Mouse (Mus musculus) testis, adult 2 months (tissue): ENCODE measurements around the gene Gm39115. TPM values are rescaled to one million over a fixed set of nuclear protein-coding genes. Genes with fewer than 3 reads are reported as not detected.

Source experiments
- H3K27ac ChIP-seq: fragments of 200-500 bp; 2 replicates; pipeline ENCODE4 v1.5.1; 2012; ENCODE audit warnings: low read depth, low read length; ENCODE audit not compliant: control insufficient read depth, insufficient read depth
- H3K27me3 ChIP-seq: fragments of 200-500 bp; 2 replicates; pipeline ENCODE4 v1.6.1; 2012; ENCODE audit warnings: mild to moderate bottlenecking, low read length, moderate library complexity; ENCODE audit not compliant: control insufficient read depth, insufficient read depth
- H3K36me3 ChIP-seq: fragments of 200-500 bp; 2 replicates; pipeline ENCODE4 v1.6.1; 2012; ENCODE audit warnings: mild to moderate bottlenecking, low read length; ENCODE audit not compliant: control insufficient read depth, insufficient read depth
- H3K4me1 ChIP-seq: fragments of 200-500 bp; 2 replicates; pipeline ENCODE4 v1.6.1; 2012; ENCODE audit warnings: low read length; ENCODE audit not compliant: control insufficient read depth, insufficient read depth
- H3K4me3 ChIP-seq: fragments of 200-500 bp; 2 replicates; pipeline ENCODE4 v1.5.1; 2012; ENCODE audit warnings: low read depth, mild to moderate bottlenecking, low read length, moderate library complexity, mixed read lengths; ENCODE audit not compliant: control insufficient read depth
- CTCF ChIP-seq: fragments of 200-500 bp; IDR thresholded peaks from 2 replicates; pipeline ENCODE4 v1.5.1; 2012; ENCODE audit warnings: low read depth, mild to moderate bottlenecking, inconsistent platforms, low read length, moderate library complexity; ENCODE audit not compliant: control insufficient read depth, insufficient read depth, insufficient replicate concordance
- POLR2A ChIP-seq: fragments of 200-500 bp; IDR thresholded peaks from 2 replicates; pipeline ENCODE4 v1.6.1; 2012; ENCODE audit warnings: low read depth, mild to moderate bottlenecking, inconsistent platforms, low read length, moderate library complexity; ENCODE audit not compliant: control insufficient read depth
- polyA plus RNA-seq: library from polyadenylated mRNA; depleted of rRNA; stranded (reverse); fragments of >200 nt; gene quantifications from 2 replicates; pipeline ENCODE4 v1.2.3, GENCODE M21; 2012; rRNA removed

The Gm39115 gene
- polyA plus RNA-seq, 1 experiment, result not detected

DNA sequence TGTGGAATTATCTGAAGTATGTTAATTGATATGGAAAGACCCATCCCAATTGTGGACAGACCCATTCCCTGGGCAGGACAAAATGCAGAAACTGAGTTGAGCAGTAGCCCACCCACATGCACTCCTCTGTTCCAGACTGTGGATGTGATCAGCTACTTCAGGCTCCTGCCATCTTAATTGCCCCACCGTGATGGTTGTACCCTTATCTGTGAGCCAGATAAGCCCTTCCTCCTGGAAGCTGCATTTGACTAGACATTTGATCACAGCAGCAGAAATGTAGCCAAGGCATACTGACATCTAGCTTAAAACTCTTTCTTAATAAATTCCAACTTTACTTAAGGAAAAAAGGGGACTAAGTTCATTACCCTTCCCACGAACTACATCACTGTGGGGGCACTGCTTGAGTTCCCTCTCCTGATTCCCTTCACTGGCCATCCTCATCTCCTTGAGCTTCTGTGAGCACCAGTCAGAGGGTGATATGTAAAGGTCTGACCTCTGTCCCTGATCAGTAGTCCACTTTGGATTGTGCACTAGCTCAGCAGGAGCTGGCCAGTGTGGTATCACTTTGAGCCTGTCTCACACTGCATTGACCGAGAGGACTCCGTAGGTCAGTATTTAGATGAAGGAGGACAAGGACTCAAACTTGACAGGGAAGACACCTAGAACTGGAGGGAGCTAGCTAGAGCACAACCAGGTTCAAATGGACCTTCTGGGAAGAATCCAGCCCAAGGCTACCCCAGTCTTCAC lies 49.5 kb downstream of the Gm39115 start:
- Histone ChIP-seq H3K4me1 (peaks cover 5% of the 10 kb centered on the region; the same call in 1 of the 2 replicates), H3K27ac (no peak overlapping the region), H3K36me3 (no peaks in the 10 kb centered on the region), H3K4me3 (no peak overlapping the region), H3K27me3 (no peaks in the 10 kb centered on the region)
- TF ChIP-seq POLR2A (no peak), CTCF (no peak)

Other genes with a start within 250 kb of the Gm39115 start
- 232 TPM in 2 replicates for gene Tollip, start 217.5 kb downstream of the Gm39115 start, polyA plus RNA-seq
- gene Brsk2, start 186.3 kb downstream of the Gm39115 start, polyA plus RNA-seq, result 99.9 and 110 TPM in 2 replicates
- gene Mob2, start 75.0 kb downstream of the Gm39115 start, polyA plus RNA-seq, result 19.4 and 21.3 TPM in 2 replicates
- gene Dusp8, start 40.2 kb downstream of the Gm39115 start, polyA plus RNA-seq, result 0.48 and 0.94 TPM in 2 replicates
- gene Gm45618, start 15.3 kb downstream of the Gm39115 start, polyA plus RNA-seq, result not detected in 2 replicates
- not detected in 2 replicates for gene Gm45337, start 8.6 kb upstream of the Gm39115 start, polyA plus RNA-seq
- not detected in 2 replicates for gene Gm29735, start 21.1 kb upstream of the Gm39115 start, polyA plus RNA-seq
- not detected in 2 replicates for gene Gm4553, start 29.7 kb upstream of the Gm39115 start, polyA plus RNA-seq
- not detected in 2 replicates for gene Krtap5-2, start 40.0 kb upstream of the Gm39115 start, polyA plus RNA-seq
- gene Gm10153, start 54.4 kb upstream of the Gm39115 start, polyA plus RNA-seq, result not detected in 2 replicates
- gene Krtap5-3, start 65.3 kb upstream of the Gm39115 start, polyA plus RNA-seq, result not detected in 2 replicates
- gene Gm7579, start 75.8 kb upstream of the Gm39115 start, polyA plus RNA-seq, result not detected in 2 replicates
- gene Krtap5-5, start 93.9 kb upstream of the Gm39115 start, polyA plus RNA-seq, result 0.08 and 0.17 TPM in 2 replicates
- gene Gm40460, start 105.0 kb upstream of the Gm39115 start, polyA plus RNA-seq, result not detected in 2 replicates
- gene Gm2431, start 122.3 kb upstream of the Gm39115 start, polyA plus RNA-seq, result not detected in 2 replicates
- gene Gm4559, start 138.3 kb upstream of the Gm39115 start, polyA plus RNA-seq, result not detected in 2 replicates
- gene Krtap5-1, start 161.1 kb upstream of the Gm39115 start, polyA plus RNA-seq, result not detected in 2 replicates
- not detected in 2 replicates for gene Krtap5-4, start 167.5 kb upstream of the Gm39115 start, polyA plus RNA-seq
- 0.20 TPM in 1 of 2 replicates, not detected in the other for gene Ifitm10, start 237.7 kb upstream of the Gm39115 start, polyA plus RNA-seq
- not detected in 2 replicates for gene Gm49369, start 246.6 kb upstream of the Gm39115 start, polyA plus RNA-seq